Mouse (Mus musculus) kidney, embryonic 14.5 days (tissue): ENCODE results near the gene Arcn1. TPM values are rescaled to one million over a fixed set of nuclear protein-coding genes. Genes with fewer than 3 reads are reported as not detected.
A peak's percentile ranks its signal among the peaks of the same experiment; 100 is the strongest.

Experiments used
- ATAC-seq: fragments of 200-750 bp; cut with Nextera tagmentation; 2 replicates; pipeline ENCODE4 v1.8.0; 2017; ENCODE audit warnings: moderate number of reproducible peaks, mild to moderate bottlenecking, moderate TSS enrichment, moderate library complexity; ENCODE audit not compliant: low FRiP score, low TSS enrichment
- H3K27ac ChIP-seq: fragments of 300-500 bp; sonication (generic); 2 replicates; pipeline ENCODE4 v1.5.1; 2014; ENCODE audit warnings: low read depth, mild to moderate bottlenecking, low read length, moderate library complexity, mixed read lengths
- H3K27me3 ChIP-seq: fragments of 300-500 bp; sonication (generic); 2 replicates; pipeline ENCODE4 v1.6.1; 2014; ENCODE audit warnings: mild to moderate bottlenecking, low read length; ENCODE audit not compliant: control insufficient read depth, insufficient read depth
- H3K36me3 ChIP-seq: fragments of 300-500 bp; sonication (generic); 2 replicates; pipeline ENCODE4 v1.6.1; 2014; ENCODE audit warnings: low read length, mixed read lengths; ENCODE audit not compliant: control insufficient read depth, insufficient read depth
- H3K4me1 ChIP-seq: fragments of 300-500 bp; sonication (generic); 2 replicates; pipeline ENCODE4 v1.6.1; 2014; ENCODE audit warnings: low read length, mixed read lengths; ENCODE audit not compliant: control insufficient read depth, insufficient read depth
- H3K4me2 ChIP-seq: fragments of 300-500 bp; sonication (generic); replicated peaks from 2 replicates; pipeline ENCODE4 v1.6.1; 2014; ENCODE audit warnings: low read depth, mild to moderate bottlenecking, low read length
- H3K4me3 ChIP-seq: fragments of 300-500 bp; sonication (generic); 2 replicates; pipeline ENCODE4 v1.5.1; 2014; ENCODE audit warnings: mild to moderate bottlenecking, low read length
- H3K9ac ChIP-seq: fragments of 300-500 bp; sonication (generic); 2 replicates; pipeline ENCODE4 v1.6.1; 2014; ENCODE audit warnings: low read depth, mild to moderate bottlenecking, low read length, moderate library complexity
- H3K9me3 ChIP-seq: fragments of 300-500 bp; sonication (generic); 2 replicates; pipeline ENCODE4 v1.6.1; 2016; ENCODE audit warnings: low read length; ENCODE audit not compliant: control insufficient read depth
- WGBS: fragments of 180-500 bp; shearing (Covaris S2); extraction: QIAGEN DNeasy Blood & Tissue Kit; methylation state at CpG from one replicate; pipeline ENCODE4 v1.1.7; 2014; 5-methylcytosine and 5-hydroxymethylcytosine counted together
- polyA plus RNA-seq: library from polyadenylated mRNA; unstranded; fragments of >200 nt; fragmentation: Nextera tagmentation; extraction: Ambion mirVana; gene quantifications from 2 replicates; pipeline ENCODE4 v1.2.1, GENCODE M21; 2014

Gene Arcn1
- polyA plus RNA-seq, 1 experiment from 2014 or later = 219 TPM

- Histone ChIP-seq H3K36me3 (peaks cover 50% of the 10 kb centered on the region), H3K27me3 (no peaks in the 10 kb centered on the region), H3K9me3 (no peaks in the 10 kb centered on the region), H3K4me2 (no peak overlapping the region), H3K4me3 (no peak overlapping the region), H3K4me1 (peaks cover 16% of the 10 kb centered on the region), H3K27ac (no peak overlapping the region), H3K9ac (no peak overlapping the region)
- 84% methylated on average over 5 of the region's 5 CpGs for WGBS
- no peak for ATAC-seq
Measured at GRCm38 (mm10) chr9:44710213-44710612, 57.4 kb downstream of the Arcn1 start.

- 52% methylated on average over 2 of the region's 2 CpGs for WGBS
- Histone ChIP-seq H3K4me3 (no peak overlapping the region), H3K9ac (no peak overlapping the region), H3K27me3 (no peaks in the 10 kb centered on the region), H3K27ac (no peak overlapping the region), H3K4me2 (no peak overlapping the region), H3K4me1 (peaks cover 16% of the 10 kb centered on the region), H3K36me3 (peaks cover 44% of the 10 kb centered on the region), H3K9me3 (no peaks in the 10 kb centered on the region)
- ATAC-seq = no peak
Measured at GRCm38 (mm10) chr9:44709600-44709999, 58.0 kb downstream of the Arcn1 start.

GRCm38 (mm10) chr9:44708925-44709324, 58.7 kb downstream of the Arcn1 start:
- H3K27ac ChIP-seq = peak overlapping the region; percentile 24; the same call in 1 of the 2 replicates
- ATAC-seq = peak; percentile 16; the same call in 1 of the 2 replicates

GRCm38 (mm10) chr9:44708429-44708765, 59.2 kb downstream of the Arcn1 start:
- Histone ChIP-seq H3K27ac (peak overlapping the region; percentile 55; the same call in 1 of the 2 replicates), H3K4me2 (peak overlapping the region; percentile 90), H3K9me3 (no peaks in the 10 kb centered on the region), H3K9ac (peak overlapping the region; percentile 59), H3K4me3 (peak overlapping the region; percentile 45), H3K4me1 (peaks cover 16% of the 10 kb centered on the region), H3K36me3 (peaks cover 46% of the 10 kb centered on the region), H3K27me3 (no peaks in the 10 kb centered on the region)
- 5% methylated on average over 24 of the region's 24 CpGs for WGBS
- ATAC-seq = peak; percentile 89

More at GRCm38 (mm10) chr9:44708925-44709324, 58.7 kb downstream of the Arcn1 start:
- Histone ChIP-seq H3K9ac (peak overlapping the region; percentile 59; the same call in 1 of the 2 replicates), H3K4me1 (peaks cover 16% of the 10 kb centered on the region), H3K36me3 (peaks cover 41% of the 10 kb centered on the region), H3K4me2 (peak overlapping the region; percentile 90), H3K9me3 (no peaks in the 10 kb centered on the region), H3K27me3 (no peaks in the 10 kb centered on the region), H3K4me3 (peak overlapping the region; percentile 45)
- WGBS = 16% methylated on average over 6 of the region's 6 CpGs

GRCm38 (mm10) chr9:44707749-44708428, 59.8 kb downstream of the Arcn1 start:
- Histone ChIP-seq H3K27ac (peak overlapping the region; percentile 55; the same call in 1 of the 2 replicates), H3K4me2 (peak overlapping the region; percentile 90), H3K9ac (peak overlapping the region; percentile 59), H3K9me3 (no peaks in the 10 kb centered on the region), H3K4me1 (peaks cover 16% of the 10 kb centered on the region), H3K36me3 (peaks cover 44% of the 10 kb centered on the region), H3K27me3 (no peaks in the 10 kb centered on the region), H3K4me3 (peak overlapping the region; percentile 45)
- peak; percentile 48; the same call in 1 of the 2 replicates for ATAC-seq
- 11% methylated on average over 28 of the region's 28 CpGs for WGBS

GRCm38 (mm10) chr9:44699730-44700129, 67.9 kb downstream of the Arcn1 start:
- Histone ChIP-seq H3K9me3 (no peaks in the 10 kb centered on the region), H3K4me3 (no peak overlapping the region), H3K4me1 (no peaks in the 10 kb centered on the region), H3K4me2 (no peak overlapping the region), H3K27me3 (no peaks in the 10 kb centered on the region), H3K9ac (no peak overlapping the region), H3K36me3 (peaks cover 86% of the 10 kb centered on the region), H3K27ac (no peak overlapping the region)
- 82% methylated on average over 5 of the region's 5 CpGs for WGBS
- ATAC-seq = no peak

GRCm38 (mm10) chr9:44699196-44699595, 68.4 kb downstream of the Arcn1 start:
- WGBS = 89% methylated on average over 10 of the region's 10 CpGs
- no peak for ATAC-seq
- Histone ChIP-seq H3K27me3 (no peaks in the 10 kb centered on the region), H3K27ac (no peak overlapping the region), H3K4me3 (no peak overlapping the region), H3K36me3 (peaks cover 92% of the 10 kb centered on the region), H3K9me3 (no peaks in the 10 kb centered on the region), H3K4me1 (no peaks in the 10 kb centered on the region), H3K4me2 (no peak overlapping the region), H3K9ac (no peak overlapping the region)

- WGBS = 90% methylated on average over 16 of the region's 16 CpGs
Measured at GRCm38 (mm10) chr9:44697866-44698265, 69.8 kb downstream of the Arcn1 start.

GRCm38 (mm10) chr9:44693071-44693470, 74.6 kb downstream of the Arcn1 start:
- H3K4me2 ChIP-seq = no peak overlapping the region
- H3K27me3 ChIP-seq = no peaks in the 10 kb centered on the region
- H3K4me1 ChIP-seq = no peaks in the 10 kb centered on the region
- H3K27ac ChIP-seq = no peak overlapping the region
- no peak for ATAC-seq
- 92% methylated on average over 11 of the region's 11 CpGs for WGBS
- H3K36me3 ChIP-seq = peaks cover 56% of the 10 kb centered on the region
- no peaks in the 10 kb centered on the region for H3K9me3 ChIP-seq
- H3K4me3 ChIP-seq = no peak overlapping the region
- H3K9ac ChIP-seq = no peak overlapping the region

More at GRCm38 (mm10) chr9:44697866-44698265, 69.8 kb downstream of the Arcn1 start:
- H3K9ac ChIP-seq = no peak overlapping the region
- H3K36me3 ChIP-seq = peaks cover 96% of the 10 kb centered on the region
- H3K27me3 ChIP-seq = no peaks in the 10 kb centered on the region
- no peak overlapping the region for H3K4me2 ChIP-seq
- ATAC-seq = no peak
- H3K4me1 ChIP-seq = no peaks in the 10 kb centered on the region
- no peak overlapping the region for H3K4me3 ChIP-seq
- H3K27ac ChIP-seq = no peak overlapping the region
- no peaks in the 10 kb centered on the region for H3K9me3 ChIP-seq
